ENCODE assay signal across 23 mouse cellular contexts in the genomic region with DNA sequence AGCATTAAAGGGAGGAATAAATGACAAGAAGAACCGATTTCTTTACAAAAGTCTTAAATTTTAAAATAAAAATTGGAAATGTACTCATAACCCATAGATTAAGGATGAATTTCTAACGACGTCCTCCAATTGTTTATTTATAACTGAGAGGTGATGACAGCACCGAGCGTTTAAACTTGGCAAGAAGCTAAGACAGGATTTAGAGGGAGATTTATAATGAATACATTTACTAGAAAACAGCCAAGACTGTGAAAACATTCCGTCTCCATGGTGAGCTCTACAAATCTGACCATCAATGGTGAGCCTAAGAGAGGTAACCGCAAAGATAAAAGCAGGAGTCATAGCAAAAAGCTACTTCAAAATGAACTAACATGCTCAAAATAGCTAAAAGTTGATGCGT. TPM values are rescaled to one million over a fixed set of nuclear protein-coding genes. Genes with fewer than 3 reads are reported as not detected.
DNase-seq lines count a peak whose midpoint lies in the region; ATAC-seq and TF ChIP-seq lines count a peak whose summit lies in the region.
"Had no signal": no experiment of that assay in that cellular context is flagged by ENCODE, and none has a peak within 500 bp of the region (broad histone marks: within the 10 kb centered on the region; RNA-seq: fewer than 3 reads in every experiment).

No protein-coding gene starts in this region.

- no peak for ATAC-seq in embryonic facial prominence, embryonic 14.5 days (ENCODE audit: low read depth)
- ATAC-seq in kidney, postnatal 0 days (replicated peaks; ENCODE audit: low FRiP score, low read depth), result no peak
- ATAC-seq in kidney, embryonic 16.5 days (ENCODE audit: low FRiP score, low TSS enrichment), result no peak
- no peak for ATAC-seq in lung, postnatal 0 days
- ATAC-seq in intestine, postnatal 0 days, result no peak
- ATAC-seq: CD4-positive, CD25-positive, alpha-beta regulatory T cell, adult 4 months; hindbrain, embryonic 16.5 days; inflammation-experienced regulatory T-cells, adult 6 months had no signal

- H3K27ac ChIP-seq in embryonic facial prominence, embryonic 14.5 days (replicated peaks; ENCODE audit: low read depth, low read length), result no peak overlapping the region
- H3K27ac ChIP-seq in embryonic facial prominence, embryonic 10.5 days (replicated peaks), result no peak overlapping the region
- H3K27ac ChIP-seq in kidney, postnatal 0 days, result no peak overlapping the region
- no peak overlapping the region for H3K27ac ChIP-seq in kidney, embryonic 16.5 days (ENCODE audit: low read length)
- H3K27ac ChIP-seq in lung, postnatal 0 days (ENCODE audit: low read length), result no peak overlapping the region
- no peak overlapping the region for H3K27ac ChIP-seq in intestine, postnatal 0 days (ENCODE audit: low read depth, low read length)
- H3K27ac ChIP-seq: forebrain, embryonic 12.5 days; heart, embryonic 10.5 days; hindbrain, embryonic 12.5 days had no signal

- no peak overlapping the region for H3K4me2 ChIP-seq in embryonic facial prominence, embryonic 14.5 days (ENCODE audit: low read depth, low read length)
- no peak overlapping the region for H3K4me2 ChIP-seq in kidney, postnatal 0 days (ENCODE audit: low read length)
- H3K4me2 ChIP-seq in kidney, embryonic 16.5 days (replicated peaks; ENCODE audit: low read depth, low read length), result no peak overlapping the region
- no peak overlapping the region for H3K4me2 ChIP-seq in lung, postnatal 0 days (replicated peaks; ENCODE audit: low read depth, low read length)
- no peak overlapping the region for H3K4me2 ChIP-seq in intestine, postnatal 0 days (replicated peaks; ENCODE audit: low read depth)
- H3K4me2 ChIP-seq: forebrain, embryonic 12.5 days; hindbrain, embryonic 12.5 days had no signal

- peaks cover 11% of the 10 kb centered on the region for H3K4me1 ChIP-seq in embryonic facial prominence, embryonic 14.5 days (ENCODE audit: control insufficient read depth, insufficient read depth, low read length)
- peaks cover 18% of the 10 kb centered on the region for H3K4me1 ChIP-seq in embryonic facial prominence, embryonic 10.5 days
- 0 out of 2 replicates have a peak, but pooled peaks cover 9% of the 10 kb centered on the region for H3K4me1 ChIP-seq in kidney, postnatal 0 days (replicated peaks; ENCODE audit: insufficient read depth, low read length)
- H3K4me1 ChIP-seq in kidney, embryonic 16.5 days (ENCODE audit: insufficient read depth, low read length), result peaks cover 10% of the 10 kb centered on the region
- peaks cover 6% of the 10 kb centered on the region; the same call in 1 of the 2 replicates for H3K4me1 ChIP-seq in lung, postnatal 0 days (ENCODE audit: insufficient read depth, low read depth, low read length)
- H3K4me1 ChIP-seq in intestine, postnatal 0 days (replicated peaks; ENCODE audit: control insufficient read depth, insufficient read depth, low read length), result no peaks in the 10 kb centered on the region

- peak; percentile 43 for DNase-seq in embryonic facial prominence, embryonic 14.5 days (ENCODE audit: low spot score)
- DNase-seq in embryonic facial prominence, embryonic 10.5 days (ENCODE audit: low spot score), result no peak
- DNase-seq in kidney, postnatal 0 days (ENCODE audit: low spot score), result peak; percentile 84
- peak; percentile 33 for DNase-seq in lung, postnatal 0 days (ENCODE audit: low spot score)
- DNase-seq in lung, postnatal 10 days, result no peak
- DNase-seq: adrenal gland, postnatal 10 days; B cell, adult 2 months; cerebellum, adult 18-20 months; cerebellum, adult 9-11 months; cerebellum, postnatal 36 days; gastrocnemius, postnatal 10 days; heart, adult 18-20 months; heart, postnatal 10 days; heart, postnatal 4 days had no signal

- no peak for TF ChIP-seq CTCF in kidney, postnatal 0 days (IDR thresholded peaks at IDR 0.05; ENCODE audit: low read depth)
- no peak for TF ChIP-seq CTCF in lung, postnatal 0 days (IDR thresholded peaks at IDR 0.05)
- no peak for TF ChIP-seq CTCF in intestine, postnatal 0 days (IDR thresholded peaks at IDR 0.05; ENCODE audit: low read depth)

- no peak for TF ChIP-seq EP300 in lung, postnatal 0 days (IDR thresholded peaks at IDR 0.05)

- WGBS in embryonic facial prominence, embryonic 14.5 days, result 62% methylated on average over 8 of the region's 8 CpGs
- WGBS in embryonic facial prominence, embryonic 10.5 days, result 85% methylated on average over 8 of the region's 8 CpGs
- WGBS in kidney, postnatal 0 days, result 55% methylated on average over 8 of the region's 8 CpGs
- 61% methylated on average over 8 of the region's 8 CpGs for WGBS in kidney, embryonic 16.5 days
- 43% methylated on average over 8 of the region's 8 CpGs for WGBS in lung, postnatal 0 days
- WGBS in intestine, postnatal 0 days, result 61% methylated on average over 8 of the region's 8 CpGs

- H3K9me3 ChIP-seq in embryonic facial prominence, embryonic 14.5 days (ENCODE audit: control insufficient read depth, low read length), result 0 out of 2 replicates have a peak, but pooled peaks cover 4% of the 10 kb centered on the region
- no peaks in the 10 kb centered on the region for H3K9me3 ChIP-seq in embryonic facial prominence, embryonic 10.5 days
- H3K9me3 ChIP-seq in kidney, postnatal 0 days (replicated peaks; ENCODE audit: low read length), result no peaks in the 10 kb centered on the region
- no peaks in the 10 kb centered on the region for H3K9me3 ChIP-seq in kidney, embryonic 16.5 days (ENCODE audit: low read length)
- H3K9me3 ChIP-seq in lung, postnatal 0 days (ENCODE audit: low read length), result no peaks in the 10 kb centered on the region
- H3K9me3 ChIP-seq in intestine, postnatal 0 days (ENCODE audit: control insufficient read depth), result no peaks in the 10 kb centered on the region
- H3K9me3 ChIP-seq: forebrain, embryonic 12.5 days; G1E; heart, embryonic 10.5 days; hindbrain, embryonic 12.5 days had no signal

- H3K9ac ChIP-seq in embryonic facial prominence, embryonic 14.5 days (ENCODE audit: low read depth, low read length), result no peak overlapping the region
- H3K9ac ChIP-seq in kidney, postnatal 0 days (ENCODE audit: low read depth, low read length), result no peak overlapping the region
- no peak overlapping the region for H3K9ac ChIP-seq in kidney, embryonic 16.5 days (replicated peaks; ENCODE audit: low read length)
- no peak overlapping the region for H3K9ac ChIP-seq in lung, postnatal 0 days (replicated peaks; ENCODE audit: low read depth)
- no peak overlapping the region for H3K9ac ChIP-seq in intestine, postnatal 0 days (ENCODE audit: low read depth, low read length)
- H3K9ac ChIP-seq: forebrain, embryonic 12.5 days; hindbrain, embryonic 12.5 days had no signal

- peaks cover 10% of the 10 kb centered on the region for H3K27me3 ChIP-seq in embryonic facial prominence, embryonic 14.5 days (replicated peaks; ENCODE audit: control insufficient read depth, insufficient read depth, low read length)
- peaks cover 36% of the 10 kb centered on the region for H3K27me3 ChIP-seq in embryonic facial prominence, embryonic 10.5 days (replicated peaks; ENCODE audit: low read depth, poor library complexity, severe bottlenecking)
- H3K27me3 ChIP-seq in kidney, postnatal 0 days (ENCODE audit: insufficient read depth, low read length), result no peaks in the 10 kb centered on the region
- H3K27me3 ChIP-seq in kidney, embryonic 16.5 days (ENCODE audit: insufficient read depth, low read length), result no peaks in the 10 kb centered on the region
- H3K27me3 ChIP-seq in lung, postnatal 0 days (replicated peaks; ENCODE audit: insufficient read depth, low read length), result no peaks in the 10 kb centered on the region
- no peaks in the 10 kb centered on the region for H3K27me3 ChIP-seq in intestine, postnatal 0 days (replicated peaks; ENCODE audit: control insufficient read depth, insufficient read depth, low read length)

- no peaks in the 10 kb centered on the region for H3K36me3 ChIP-seq in embryonic facial prominence, embryonic 14.5 days (ENCODE audit: control insufficient read depth, insufficient read depth, low read length)
- no peaks in the 10 kb centered on the region for H3K36me3 ChIP-seq in embryonic facial prominence, embryonic 10.5 days (replicated peaks)
- H3K36me3 ChIP-seq in kidney, postnatal 0 days (ENCODE audit: insufficient read depth, low read length), result no peaks in the 10 kb centered on the region
- H3K36me3 ChIP-seq in kidney, embryonic 16.5 days (ENCODE audit: insufficient read depth, low read length), result no peaks in the 10 kb centered on the region
- H3K36me3 ChIP-seq in lung, postnatal 0 days (ENCODE audit: insufficient read depth, low read length), result no peaks in the 10 kb centered on the region
- H3K36me3 ChIP-seq in intestine, postnatal 0 days (ENCODE audit: control insufficient read depth, insufficient read depth), result no peaks in the 10 kb centered on the region
- H3K36me3 ChIP-seq: forebrain, embryonic 12.5 days; G1E; heart, embryonic 10.5 days; hindbrain, embryonic 12.5 days had no signal

- H3K4me3 ChIP-seq in embryonic facial prominence, embryonic 14.5 days (ENCODE audit: low read depth, low read length), result no peak overlapping the region
- no peak overlapping the region for H3K4me3 ChIP-seq in embryonic facial prominence, embryonic 10.5 days
- H3K4me3 ChIP-seq in kidney, postnatal 0 days (replicated peaks; ENCODE audit: low read depth, low read length), result no peak overlapping the region
- no peak overlapping the region for H3K4me3 ChIP-seq in kidney, embryonic 16.5 days (ENCODE audit: low read length)
- no peak overlapping the region for H3K4me3 ChIP-seq in lung, postnatal 0 days (ENCODE audit: low read depth, low read length)
- H3K4me3 ChIP-seq in intestine, postnatal 0 days (ENCODE audit: low read depth, low read length), result no peak overlapping the region
- H3K4me3 ChIP-seq: forebrain, embryonic 12.5 days; heart, embryonic 10.5 days; hindbrain, embryonic 12.5 days had no signal

RNA-seq across cellular contexts. Expression of gene Anxa11, which starts 3.5 kb away (rescaled TPM):
- polyA plus RNA-seq in embryonic facial prominence, embryonic 14.5 days (2014; fragmentation: Nextera tagmentation; extraction: Ambion mirVana), result 27.6 and 30.2 TPM in 2 replicates
- 5.3 and 6.1 TPM in 2 replicates for polyA plus RNA-seq in embryonic facial prominence, embryonic 10.5 days (2016; fragmentation: Nextera tagmentation; extraction: Ambion mirVana)
- polyA plus RNA-seq in kidney, postnatal 0 days (2015; fragmentation: Nextera tagmentation; extraction: Ambion mirVana), result 83.7 and 95.6 TPM in 2 replicates
- polyA plus RNA-seq in kidney, embryonic 16.5 days (2015; fragmentation: Nextera tagmentation; extraction: Ambion mirVana), result 65.8 and 67.9 TPM in 2 replicates
- polyA plus RNA-seq in lung, postnatal 0 days (2015; fragmentation: Nextera tagmentation; extraction: Ambion mirVana), result 54.6 and 55.3 TPM in 2 replicates
- polyA plus RNA-seq in intestine, postnatal 0 days (2015; fragmentation: Nextera tagmentation; extraction: Ambion mirVana), result 82.3 and 86.7 TPM in 2 replicates

Comparison
In these comparisons a context has a peak if more than half of its experiments do, and no peak if none do; other contexts are left out.
1. DNase-seq: peak in embryonic facial prominence, embryonic 14.5 days (single experiment), kidney, postnatal 0 days (single experiment) and lung, postnatal 0 days (single experiment); none in embryonic facial prominence, embryonic 10.5 days (single experiment) and lung, postnatal 10 days (single experiment).